Mouse (Mus musculus): ENCODE results near the gene Dagla.

Dagla gene

GRCm38 (mm10) chr19:10304810-10305544, at the start of gene Dagla:
Gene Dagla, minus strand, starts transcription at chr19:10304877.
- peak; percentile 77 for DNase-seq (ENCODE audit: low read depth, low spot score)

DNA sequence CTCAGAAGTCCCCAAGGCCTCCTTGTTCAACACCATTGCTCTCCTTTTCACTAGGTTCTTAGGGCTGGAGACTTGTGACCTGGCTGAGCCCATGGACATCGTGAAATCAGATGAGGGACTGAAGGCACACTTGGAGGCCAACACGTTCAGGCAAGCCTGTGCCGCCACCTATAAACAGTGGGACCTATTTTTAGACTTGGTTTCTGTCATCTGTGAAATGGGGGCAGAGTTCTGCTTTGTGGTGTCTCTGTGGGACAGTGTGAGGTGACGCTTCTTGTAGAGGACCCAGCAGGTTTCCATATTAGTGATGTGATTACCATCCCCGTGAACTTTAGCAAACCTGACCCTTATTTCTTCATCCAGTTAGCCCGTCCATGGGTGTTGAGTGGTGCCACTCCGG, 47.5 kb upstream of the Dagla start:
- DNase-seq (ENCODE audit: low read depth, low spot score), result no peak

DNA sequence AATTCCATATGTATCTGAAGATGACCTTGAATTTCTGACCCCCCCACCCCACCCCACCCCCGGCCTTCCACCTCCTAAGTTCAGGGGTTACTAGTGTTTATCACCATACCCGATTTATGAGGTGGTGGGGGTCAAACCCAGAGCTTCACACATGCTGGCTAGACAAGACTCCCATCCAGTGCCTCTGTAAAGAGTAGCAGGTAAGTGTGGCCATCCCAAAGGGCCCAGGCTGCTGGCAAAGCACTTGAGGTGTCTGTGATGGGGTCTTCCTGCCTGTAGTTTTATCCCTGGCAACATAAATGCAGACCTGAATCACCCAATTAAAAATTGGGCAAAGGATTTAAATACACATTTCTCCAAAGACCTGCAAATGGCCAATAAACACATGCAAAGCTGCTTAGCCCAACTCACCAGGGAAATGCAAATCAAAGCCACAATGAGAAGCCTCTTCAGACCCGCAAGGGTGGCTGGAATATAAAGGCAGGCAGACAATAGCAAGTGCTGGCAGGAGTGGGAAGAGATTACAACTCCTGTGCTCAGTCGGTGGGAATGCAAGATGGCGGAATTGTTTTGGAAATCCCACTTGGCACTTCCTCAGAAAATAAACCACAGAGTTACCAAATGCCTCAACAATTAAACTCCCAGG, 43.1 kb upstream of the Dagla start:
- no peak for DNase-seq (ENCODE audit: low read depth, low spot score)

DNA sequence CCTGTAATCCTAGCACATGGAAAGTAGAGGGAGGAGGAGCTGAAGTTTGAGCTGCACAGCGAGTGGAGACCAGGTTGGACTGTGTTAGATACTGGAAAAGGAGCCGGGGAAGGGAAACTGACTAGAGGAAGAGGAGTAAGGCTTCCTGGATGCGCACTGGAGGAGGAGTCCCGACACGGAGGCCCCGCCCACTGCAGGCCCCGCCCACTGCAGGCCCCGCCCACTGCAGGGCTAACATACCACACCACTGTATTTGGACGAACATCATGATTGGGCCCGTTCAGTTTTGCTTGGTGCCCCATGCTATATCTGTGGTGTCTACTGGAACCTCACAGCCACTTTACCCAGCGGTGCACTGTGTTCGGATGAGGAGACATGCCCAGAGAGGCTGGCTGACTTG, 41.0 kb upstream of the Dagla start:
- no peak for DNase-seq (ENCODE audit: low read depth, low spot score)

- no peak for DNase-seq (ENCODE audit: low read depth, low spot score)
Measured at GRCm38 (mm10) chr19:10343866-10344265, 39.2 kb upstream of the Dagla start.

DNA sequence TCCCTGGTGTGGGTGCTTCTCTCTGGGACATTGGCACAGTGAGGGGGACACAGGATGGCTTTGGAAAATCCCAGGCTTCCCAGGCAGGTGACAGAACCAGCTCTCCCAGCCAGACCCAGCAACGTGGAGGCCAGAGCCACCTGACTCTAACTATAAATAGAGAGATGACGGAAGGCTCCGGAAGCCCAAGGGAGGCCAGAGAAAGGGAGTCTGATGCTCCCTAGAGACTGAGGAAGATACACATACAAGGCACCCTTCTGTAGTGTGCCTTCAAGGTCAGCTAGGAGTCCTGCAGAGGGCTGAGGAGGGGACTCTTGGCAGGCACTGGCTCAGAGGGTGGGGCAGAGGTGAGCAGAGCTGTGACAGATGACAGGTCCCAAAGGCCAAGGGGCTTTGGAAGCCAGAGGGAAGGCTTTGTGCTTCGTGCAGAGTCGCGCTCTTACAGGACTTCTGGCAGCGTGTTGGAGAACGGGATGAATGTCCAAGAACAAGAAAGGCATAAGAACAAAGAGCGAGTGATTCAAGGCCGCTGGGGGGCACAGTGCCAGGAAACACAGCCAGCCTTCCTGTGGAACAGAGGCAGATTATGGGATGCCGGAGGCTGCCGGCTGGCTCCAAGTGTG, 37.3 kb upstream of the Dagla start:
- DNase-seq (ENCODE audit: low read depth, low spot score), result peak; percentile 27

- DNase-seq (ENCODE audit: low read depth, low spot score), result no peak
Measured at GRCm38 (mm10) chr19:10341152-10341551, 36.5 kb upstream of the Dagla start.

GRCm38 (mm10) chr19:10340661-10341060, 36.0 kb upstream of the Dagla start:
- no peak for DNase-seq (ENCODE audit: low read depth, low spot score)

DNA sequence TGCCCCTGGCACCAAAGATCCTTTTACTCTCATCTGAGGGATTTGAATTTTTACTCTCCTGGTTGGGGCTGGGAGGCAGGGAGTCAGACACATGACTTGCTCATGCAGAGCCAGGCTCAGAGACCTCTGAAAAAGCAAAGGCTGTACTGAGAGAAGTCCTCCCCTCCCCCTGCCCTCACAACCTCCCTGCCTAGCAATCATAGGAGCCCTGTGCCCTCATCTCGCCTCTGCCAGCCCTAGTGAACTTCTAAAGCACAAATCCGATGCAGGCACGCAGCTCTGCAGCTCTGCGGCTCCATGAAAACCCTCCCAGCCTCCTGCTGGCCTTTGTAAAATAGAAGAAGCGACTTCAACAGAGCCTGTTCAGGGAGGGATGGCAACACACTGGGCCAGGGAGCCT, 34.6 kb upstream of the Dagla start:
- DNase-seq (ENCODE audit: low read depth, low spot score), result no peak

DNA sequence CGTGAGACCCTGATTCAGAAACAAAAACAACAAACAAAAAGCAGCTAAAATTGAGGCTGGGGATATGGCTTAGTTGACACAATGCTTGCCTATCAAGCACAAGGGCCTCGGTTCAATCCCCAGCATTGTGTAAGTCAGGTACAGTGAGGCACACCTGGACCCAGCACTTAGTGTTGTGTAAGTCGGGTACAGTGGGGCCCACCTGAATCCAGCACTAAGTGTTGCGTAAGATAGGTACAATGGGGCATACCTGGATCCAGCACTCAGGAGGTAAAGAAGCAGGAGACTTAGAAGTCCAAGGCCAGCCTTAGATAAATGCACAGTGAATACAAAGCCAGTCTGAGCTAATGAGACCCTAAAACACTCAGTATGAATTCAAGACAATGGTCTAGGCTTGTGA, 34.0 kb upstream of the Dagla start:
- no peak for DNase-seq (ENCODE audit: low read depth, low spot score)

DNA sequence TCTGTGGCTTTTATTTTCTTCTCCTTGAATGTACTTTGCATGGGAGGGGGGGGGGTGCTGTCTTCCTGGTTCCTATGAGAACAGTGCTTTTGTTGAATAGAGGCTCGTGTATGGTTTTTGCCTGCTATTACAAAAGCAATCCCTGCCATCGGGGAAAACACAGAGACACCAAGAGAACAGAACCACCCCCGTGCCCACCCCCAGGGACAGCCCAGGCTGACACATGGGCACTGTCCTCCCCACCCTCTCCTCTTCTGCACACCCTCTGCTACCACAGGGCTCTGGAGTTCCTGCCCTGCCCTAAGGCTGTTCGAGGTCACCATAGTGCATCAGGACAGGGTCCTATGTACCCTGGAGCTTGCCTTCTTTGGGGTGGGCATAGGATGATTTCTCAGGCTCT, 29.8 kb upstream of the Dagla start:
- DNase-seq (ENCODE audit: low read depth, low spot score), result no peak

DNA sequence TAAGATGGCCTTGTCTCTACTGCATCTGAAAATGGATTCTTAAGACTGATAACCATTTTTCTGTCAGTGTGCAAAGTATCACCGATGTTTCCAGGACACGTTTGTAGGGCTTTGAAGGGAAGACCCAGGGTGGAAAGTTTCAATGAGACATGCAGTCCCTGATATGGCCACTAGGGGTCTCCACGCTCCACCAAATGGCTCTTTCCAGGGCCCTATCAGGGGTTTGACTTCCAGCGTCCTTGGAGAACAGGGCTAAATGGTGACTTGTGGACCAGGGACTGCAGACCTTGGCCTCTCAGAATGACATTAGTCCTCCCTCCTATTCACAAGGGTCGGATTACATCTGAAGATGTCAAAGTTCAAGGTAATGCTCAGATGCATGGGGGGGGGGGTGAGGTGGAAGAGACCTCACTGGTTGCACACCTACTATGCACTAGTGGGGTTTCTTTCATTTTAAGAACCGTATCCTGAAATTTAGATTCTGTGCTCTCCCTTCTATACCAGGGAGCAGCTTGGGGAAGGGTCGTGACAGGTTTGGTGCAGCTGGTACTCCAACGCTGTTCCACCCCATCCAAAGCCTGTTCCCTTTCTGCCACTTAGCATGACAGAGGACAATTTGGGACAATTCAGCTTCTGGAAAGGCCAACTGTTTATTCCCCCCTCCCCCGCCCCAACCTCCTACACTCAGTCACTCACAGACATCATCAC, 29.0 kb upstream of the Dagla start:
- DNase-seq (ENCODE audit: low read depth, low spot score), result peak; percentile 7

DNA sequence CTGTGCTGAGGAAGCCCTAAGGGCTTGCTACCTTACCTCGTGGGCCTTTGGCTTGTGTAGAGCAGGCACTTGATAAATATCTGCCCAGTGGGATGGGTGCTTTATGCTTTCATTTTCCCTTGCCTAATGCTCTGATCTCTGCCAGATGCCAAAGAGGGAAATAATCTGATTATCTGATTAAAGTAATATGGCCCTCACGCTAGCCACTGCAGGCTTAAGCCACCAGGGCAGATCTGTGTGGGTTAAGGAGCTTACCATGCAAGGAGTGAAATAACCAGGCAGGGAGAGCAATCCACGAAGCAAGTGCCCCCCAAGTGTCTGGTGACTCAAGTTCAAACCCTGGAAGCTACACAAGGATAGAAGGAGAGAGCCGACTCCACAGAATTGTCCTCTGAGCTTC, 27.0 kb upstream of the Dagla start:
- DNase-seq (ENCODE audit: low read depth, low spot score), result no peak

DNA sequence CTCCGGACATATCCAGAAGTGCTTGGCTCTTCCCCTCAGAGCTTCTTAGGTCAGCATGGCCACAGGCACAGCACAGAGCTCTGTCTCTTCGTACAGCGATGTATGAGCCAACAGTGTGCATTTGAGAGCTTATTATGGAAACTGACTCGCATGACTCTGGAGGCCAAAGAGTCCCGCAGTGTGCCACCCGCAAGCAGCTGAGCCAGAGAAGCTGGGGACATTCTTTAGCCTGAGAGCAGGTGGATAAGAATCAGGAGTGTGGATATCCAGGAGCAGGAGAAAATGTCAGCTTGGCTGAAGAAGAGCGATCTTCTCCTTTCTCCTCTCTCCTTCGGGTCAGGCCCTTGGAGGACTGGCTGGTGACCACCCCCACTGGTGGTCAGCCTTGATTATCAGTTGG, 24.4 kb upstream of the Dagla start:
- no peak for DNase-seq (ENCODE audit: low read depth, low spot score)

- DNase-seq (ENCODE audit: low read depth, low spot score), result no peak
Measured at GRCm38 (mm10) chr19:10326609-10327008, 21.9 kb upstream of the Dagla start.

GRCm38 (mm10) chr19:10323860-10324259, 19.2 kb upstream of the Dagla start:
- DNase-seq (ENCODE audit: low read depth, low spot score), result no peak

DNA sequence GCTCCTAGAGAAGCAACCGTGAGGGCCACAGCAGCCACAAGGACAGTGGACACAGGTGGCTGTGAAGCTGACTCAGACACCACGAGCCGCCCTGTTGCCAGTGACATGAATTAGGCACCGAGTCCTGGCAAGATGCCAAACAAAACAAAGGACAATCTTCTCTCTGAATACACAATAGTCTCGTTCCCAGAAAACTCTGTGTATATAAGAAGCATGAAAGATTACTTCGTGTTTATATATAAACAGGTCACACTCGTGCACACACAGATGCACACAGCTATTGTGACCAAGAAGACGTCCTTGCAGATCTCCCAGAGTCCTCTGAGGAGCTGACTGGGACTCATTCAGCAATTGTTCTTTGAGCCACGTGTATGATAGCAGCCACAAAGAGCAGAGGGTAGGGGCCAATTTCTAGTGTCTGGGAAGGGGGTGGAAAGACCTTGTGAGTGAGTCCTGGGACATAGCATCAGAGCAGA, 18.7 kb upstream of the Dagla start:
- no peak for DNase-seq (ENCODE audit: low read depth, low spot score)

GRCm38 (mm10) chr19:10317795-10318194, 13.1 kb upstream of the Dagla start:
- no peak for DNase-seq (ENCODE audit: low read depth, low spot score)

DNA sequence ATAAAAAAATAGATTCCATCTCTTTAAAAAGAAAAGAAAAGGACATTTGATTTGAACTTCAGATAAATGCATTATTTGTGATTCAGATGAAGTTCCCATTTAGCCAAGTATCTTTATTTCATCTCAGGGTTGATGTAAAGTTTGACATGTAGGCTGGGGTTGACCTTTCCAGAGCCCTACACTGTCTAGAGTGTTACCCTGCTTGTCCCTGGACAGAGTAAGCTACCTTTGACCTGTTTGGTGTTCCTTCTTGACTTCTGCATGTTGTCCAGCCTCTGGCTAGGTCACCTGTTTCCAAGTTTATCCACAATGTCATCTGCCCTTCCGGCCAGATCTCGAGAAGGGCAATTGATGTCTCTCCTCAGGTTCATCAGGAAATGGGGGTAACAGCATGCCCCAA, 12.7 kb upstream of the Dagla start:
- no peak for DNase-seq (ENCODE audit: low read depth, low spot score)

- DNase-seq (ENCODE audit: low read depth, low spot score), result no peak
Measured at GRCm38 (mm10) chr19:10316956-10317355, 12.3 kb upstream of the Dagla start.

DNA sequence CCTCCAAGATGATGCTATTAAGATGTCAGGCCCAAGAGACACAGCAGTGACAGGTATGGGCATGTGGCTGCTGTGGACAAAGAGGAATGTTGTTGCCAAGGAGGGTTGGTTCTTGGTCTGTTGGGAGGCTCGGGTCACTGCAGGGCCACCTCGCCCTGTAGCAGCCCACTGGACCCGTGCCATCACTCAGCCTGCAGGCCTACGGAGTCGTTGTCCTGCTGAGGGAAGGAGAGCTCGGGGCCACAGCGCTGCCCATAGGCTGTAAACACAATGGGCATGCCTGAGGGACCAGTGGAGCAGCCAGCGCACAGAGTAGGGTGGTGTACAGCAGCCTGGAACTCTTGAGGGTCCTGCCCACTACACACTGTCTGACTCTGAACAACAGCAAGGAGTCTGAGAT, 7.4 kb upstream of the Dagla start:
- no peak for DNase-seq (ENCODE audit: low read depth, low spot score)

- DNase-seq (ENCODE audit: low read depth, low spot score), result no peak
Measured at GRCm38 (mm10) chr19:10308990-10309389, 4.3 kb upstream of the Dagla start.

Data from skeletal muscle tissue, adult 2 months (tissue).